Mouse (Mus musculus): ENCODE data around the gene Olfr763. TPM values are rescaled to one million over a fixed set of nuclear protein-coding genes. Genes with fewer than 3 reads are reported as not detected.
"Not testable (repeated sequence)": the region's sequence is repeated elsewhere in the genome, so short reads cannot be mapped to it uniquely, and the experiment has no call there.

Olfr763 gene
- polyA plus RNA-seq (2015; fragmentation: Nextera tagmentation; extraction: Ambion mirVana): not detected in 2 replicates

GRCm38 (mm10) chr10:129010288-129010841 is at the start of gene Olfr763:
Gene Olfr763 (plus strand): TSS chr10:129010791.
- Histone ChIP-seq H3K4me3 (no peak within 1 kb of the TSS), H3K4me1 (replicated peaks) (no peaks in the 10 kb centered on the region), H3K27ac (no peak within 1 kb of the TSS), H3K27me3 (no peaks in the 10 kb centered on the region), H3K9ac (no peak within 1 kb of the TSS), H3K9me3 (replicated peaks) (no peaks in the 10 kb centered on the region), H3K4me2 (no peak within 1 kb of the TSS), H3K36me3 (no peaks in the 10 kb centered on the region)
- WGBS: 57% methylated on average over 2 of the region's 2 CpGs
- no peak for ATAC-seq (replicated peaks; ENCODE audit: insufficient number of reproducible peaks, insufficient read depth, low FRiP score, low read depth)

- no peak for ATAC-seq (replicated peaks; ENCODE audit: insufficient number of reproducible peaks, insufficient read depth, low FRiP score, low read depth)
- no peaks in the 10 kb centered on the region for H3K9me3 ChIP-seq (replicated peaks)
- no peaks in the 10 kb centered on the region for H3K36me3 ChIP-seq
- no peak overlapping the region for H3K9ac ChIP-seq
- no peaks in the 10 kb centered on the region for H3K4me1 ChIP-seq (replicated peaks)
- H3K27ac ChIP-seq: no peak overlapping the region
- no peaks in the 10 kb centered on the region for H3K27me3 ChIP-seq
- WGBS: 69% methylated on average over 2 of the region's 2 CpGs
- no peak overlapping the region for H3K4me2 ChIP-seq
- H3K4me3 ChIP-seq: no peak overlapping the region
These were observed 45.6 kb upstream of the Olfr763 start for GRCm38 (mm10) chr10:128964961-128965360.

- Histone ChIP-seq H3K27ac (no peak overlapping the region), H3K4me2 (no peak overlapping the region), H3K36me3 (no peaks in the 10 kb centered on the region), H3K27me3 (no peaks in the 10 kb centered on the region), H3K4me3 (no peak overlapping the region), H3K4me1 (replicated peaks) (no peaks in the 10 kb centered on the region), H3K9me3 (replicated peaks) (no peaks in the 10 kb centered on the region), H3K9ac (no peak overlapping the region)
- no peak for ATAC-seq (replicated peaks; ENCODE audit: insufficient number of reproducible peaks, insufficient read depth, low FRiP score, low read depth)
- 75% methylated on average over 6 of the region's 6 CpGs for WGBS
These were observed 44.7 kb upstream of the Olfr763 start for GRCm38 (mm10) chr10:128965871-128966270.

GRCm38 (mm10) chr10:128968341-128968749 is 42.2 kb upstream of the Olfr763 start:
- Histone ChIP-seq H3K9ac (no peak overlapping the region), H3K4me2 (no peak overlapping the region), H3K4me3 (no peak overlapping the region), H3K36me3 (no peaks in the 10 kb centered on the region), H3K27me3 (no peaks in the 10 kb centered on the region), H3K27ac (no peak overlapping the region), H3K9me3 (replicated peaks) (no peaks in the 10 kb centered on the region), H3K4me1 (replicated peaks) (no peaks in the 10 kb centered on the region)
- no peak for ATAC-seq (replicated peaks; ENCODE audit: insufficient number of reproducible peaks, insufficient read depth, low FRiP score, low read depth)
- WGBS: 32% methylated on average over 1 of the region's 1 CpGs

- no peaks in the 10 kb centered on the region for H3K4me1 ChIP-seq (replicated peaks)
- WGBS: 48% methylated on average over 1 of the region's 1 CpGs
- no peak overlapping the region for H3K4me3 ChIP-seq
- no peaks in the 10 kb centered on the region for H3K27me3 ChIP-seq
- H3K36me3 ChIP-seq: no peaks in the 10 kb centered on the region
- no peak overlapping the region for H3K4me2 ChIP-seq
- no peak overlapping the region for H3K9ac ChIP-seq
- no peak overlapping the region for H3K27ac ChIP-seq
- ATAC-seq (replicated peaks; ENCODE audit: insufficient number of reproducible peaks, insufficient read depth, low FRiP score, low read depth): no peak
- H3K9me3 ChIP-seq (replicated peaks): no peaks in the 10 kb centered on the region
These were observed 39.8 kb upstream of the Olfr763 start for GRCm38 (mm10) chr10:128970740-128971250.

- Histone ChIP-seq H3K9me3 (replicated peaks) (no peaks in the 10 kb centered on the region), H3K4me1 (replicated peaks) (no peaks in the 10 kb centered on the region), H3K9ac (no peak overlapping the region), H3K27me3 (no peaks in the 10 kb centered on the region), H3K4me3 (no peak overlapping the region), H3K36me3 (no peaks in the 10 kb centered on the region), H3K4me2 (no peak overlapping the region), H3K27ac (no peak overlapping the region)
- WGBS: 64% methylated on average over 4 of the region's 4 CpGs
- ATAC-seq (replicated peaks; ENCODE audit: insufficient number of reproducible peaks, insufficient read depth, low FRiP score, low read depth): no peak
These were observed 37.8 kb upstream of the Olfr763 start for GRCm38 (mm10) chr10:128972841-128973240.

GRCm38 (mm10) chr10:128976395-128976794 is 34.2 kb upstream of the Olfr763 start:
- no peaks in the 10 kb centered on the region for H3K4me1 ChIP-seq (replicated peaks)
- no peaks in the 10 kb centered on the region for H3K27me3 ChIP-seq
- H3K9me3 ChIP-seq (replicated peaks): no peaks in the 10 kb centered on the region
- H3K27ac ChIP-seq: no peak overlapping the region
- 39% methylated on average over 3 of the region's 3 CpGs for WGBS
- no peak for ATAC-seq (replicated peaks; ENCODE audit: insufficient number of reproducible peaks, insufficient read depth, low FRiP score, low read depth)
- H3K4me2 ChIP-seq: no peak overlapping the region
- H3K4me3 ChIP-seq: no peak overlapping the region
- H3K9ac ChIP-seq: no peak overlapping the region
- H3K36me3 ChIP-seq: no peaks in the 10 kb centered on the region

- Histone ChIP-seq H3K27ac (no peak overlapping the region), H3K4me1 (replicated peaks) (no peaks in the 10 kb centered on the region), H3K9me3 (replicated peaks) (no peaks in the 10 kb centered on the region), H3K27me3 (no peaks in the 10 kb centered on the region), H3K9ac (no peak overlapping the region), H3K4me3 (no peak overlapping the region), H3K36me3 (no peaks in the 10 kb centered on the region), H3K4me2 (no peak overlapping the region)
- no peak; the same call in 1 of the 2 replicates for ATAC-seq (replicated peaks; ENCODE audit: insufficient number of reproducible peaks, insufficient read depth, low FRiP score, low read depth)
- WGBS: 18% methylated on average over 9 of the region's 9 CpGs
These were observed 33.0 kb upstream of the Olfr763 start for GRCm38 (mm10) chr10:128977522-128978114.

GRCm38 (mm10) chr10:128980644-128981365 is 29.8 kb upstream of the Olfr763 start:
- no peak overlapping the region for H3K4me3 ChIP-seq
- no peaks in the 10 kb centered on the region for H3K9me3 ChIP-seq (replicated peaks)
- H3K9ac ChIP-seq: no peak overlapping the region
- ATAC-seq (replicated peaks; ENCODE audit: insufficient number of reproducible peaks, insufficient read depth, low FRiP score, low read depth): no peak
- no peaks in the 10 kb centered on the region for H3K4me1 ChIP-seq (replicated peaks)
- 41% methylated on average over 3 of the region's 3 CpGs for WGBS
- no peak overlapping the region for H3K4me2 ChIP-seq
- H3K36me3 ChIP-seq: no peaks in the 10 kb centered on the region
- no peak overlapping the region for H3K27ac ChIP-seq
- H3K27me3 ChIP-seq: no peaks in the 10 kb centered on the region

- H3K4me2 ChIP-seq; H3K4me3 ChIP-seq; H3K9ac ChIP-seq; H3K36me3 ChIP-seq; ATAC-seq (replicated peaks; ENCODE audit: insufficient number of reproducible peaks, insufficient read depth, low FRiP score, low read depth); H3K27me3 ChIP-seq; H3K27ac ChIP-seq; H3K4me1 ChIP-seq (replicated peaks); H3K9me3 ChIP-seq (replicated peaks): not testable (repeated sequence)
- 48% methylated on average over 1 of the region's 1 CpGs for WGBS
These were observed 21.5 kb upstream of the Olfr763 start, which contains the start of gene Olfr9 for GRCm38 (mm10) chr10:128989131-128989530. Gene Olfr9 (plus strand): TSS chr10:128989431.

- not testable (repeated sequence) for H3K4me1 ChIP-seq (replicated peaks); H3K9ac ChIP-seq; H3K9me3 ChIP-seq (replicated peaks); H3K4me2 ChIP-seq; H3K27ac ChIP-seq; H3K4me3 ChIP-seq; H3K27me3 ChIP-seq; H3K36me3 ChIP-seq
- 62% methylated on average over 7 of the region's 10 CpGs for WGBS
- ATAC-seq (replicated peaks; ENCODE audit: insufficient number of reproducible peaks, insufficient read depth, low FRiP score, low read depth): 0 out of 2 replicates have a peak, but pooled peaks have one; percentile 50
These were observed 20.3 kb upstream of the Olfr763 start for GRCm38 (mm10) chr10:128990129-128990850.
